Mouse (Mus musculus) MEL (cell line): ENCODE results near the gene Ogt. TPM values are rescaled to one million over a fixed set of nuclear protein-coding genes. Genes with fewer than 3 reads are reported as not detected.

Experiments used
- DNase-seq: peaks from one replicate; pipeline ENCODE4 v3.0.0; 2011; ENCODE audit warnings: low read depth, low spot score
- H3K27ac ChIP-seq: 2 replicates; pipeline ENCODE4 v1.5.1; 2012; ENCODE audit warnings: low read depth, mild to moderate bottlenecking, control low read depth, low read length, moderate library complexity; ENCODE audit not compliant: control insufficient read depth
- H3K27me3 ChIP-seq, 2 experiments: fragments of 150-350 bp in 1 of 2; sonication (generic) in 1 of 2; 2 replicates each; pipeline ENCODE4 v1.6.1; 2012; ENCODE audit warnings: low read length in 2 of 2, mild to moderate bottlenecking in 2 of 2, improper control_type of control experiment in 1 of 2, moderate library complexity in 1 of 2; ENCODE audit not compliant: insufficient read depth in 2 of 2, control insufficient read depth in 1 of 2
- H3K36me3 ChIP-seq, 2 experiments: 2 replicates each; pipeline ENCODE4 v1.6.1; 2012 to 2014; ENCODE audit warnings: low read length in 2 of 2, improper control_type of control experiment in 1 of 2, inconsistent platforms in 1 of 2, mild to moderate bottlenecking in 1 of 2; ENCODE audit not compliant: insufficient read depth in 2 of 2, control insufficient read depth in 1 of 2
- H3K4me1 ChIP-seq, 2 experiments: fragments of 150-350 bp in 1 of 2; sonication (generic) in 1 of 2; 2 replicates each; pipeline ENCODE4 v1.6.1; 2012; ENCODE audit warnings: low read length in 2 of 2, improper control_type of control experiment in 1 of 2, mild to moderate bottlenecking in 1 of 2; ENCODE audit not compliant: insufficient read depth in 2 of 2, control insufficient read depth in 1 of 2
- H3K4me3 ChIP-seq, 2 experiments: fragments of 150-350 bp in 1 of 2; sonication (generic) in 1 of 2; 2 replicates each; pipeline ENCODE4 v1.5.1; 2012; ENCODE audit warnings: low read depth in 2 of 2, low read length in 2 of 2, mild to moderate bottlenecking in 2 of 2, moderate library complexity in 2 of 2, control low read depth in 1 of 2, improper control_type of control experiment in 1 of 2; ENCODE audit not compliant: control insufficient read depth in 1 of 2, insufficient read depth in 1 of 2
- H3K79me2 ChIP-seq: 2 replicates; pipeline ENCODE4 v1.6.1; 2012; ENCODE audit warnings: mild to moderate bottlenecking, low read length, moderate library complexity; ENCODE audit not compliant: control insufficient read depth, poor library complexity, insufficient read depth
- H3K9ac ChIP-seq: 2 replicates; pipeline ENCODE4 v1.6.1; 2012; ENCODE audit warnings: low read depth, mild to moderate bottlenecking, control low read depth, low read length, moderate library complexity; ENCODE audit not compliant: control insufficient read depth, poor library complexity, severe bottlenecking
- H3K9me3 ChIP-seq: fragments of 150-350 bp; sonication (generic); replicated peaks from 2 replicates; pipeline ENCODE4 v1.6.1; 2012; ENCODE audit warnings: mild to moderate bottlenecking, low read length, improper control_type of control experiment, moderate library complexity; ENCODE audit not compliant: insufficient read depth
- BHLHE40 ChIP-seq: IDR thresholded peaks from 2 replicates; pipeline ENCODE4 v1.6.1; 2012; ENCODE audit warnings: low read depth, mild to moderate bottlenecking, inconsistent platforms, low read length, improper control_type of control experiment, borderline replicate concordance
- CHD1 ChIP-seq: IDR thresholded peaks from 2 replicates; pipeline ENCODE4 v1.6.1; 2012; ENCODE audit warnings: low read depth, mild to moderate bottlenecking, inconsistent platforms, low read length, improper control_type of control experiment
- EP300 ChIP-seq, 2 experiments: IDR thresholded peaks; 2 replicates each; pipeline ENCODE4 v1.6.1; 2011; ENCODE audit warnings: improper control_type of control experiment in 2 of 2, low read length in 2 of 2, low read depth in 1 of 2, mild to moderate bottlenecking in 1 of 2
- GATA1 ChIP-seq: IDR thresholded peaks from 2 replicates; pipeline ENCODE4 v1.6.1; 2011; ENCODE audit warnings: low read depth, low read length, improper control_type of control experiment
- HCFC1 ChIP-seq: IDR thresholded peaks from 2 replicates; pipeline ENCODE4 v1.6.1; 2012; ENCODE audit warnings: low read depth, mild to moderate bottlenecking, inconsistent platforms, low read length, improper control_type of control experiment, moderate library complexity
- KAT2A ChIP-seq: conservative IDR thresholded peaks from 2 replicates; pipeline ENCODE4 v1.6.1; 2012; ENCODE audit warnings: low read depth, low read length, improper control_type of control experiment, inconsistent platforms
- MXI1 ChIP-seq: IDR thresholded peaks from 2 replicates; pipeline ENCODE4 v1.6.1; 2011; ENCODE audit warnings: mild to moderate bottlenecking, low read depth, low read length, improper control_type of control experiment
- MYB ChIP-seq: IDR thresholded peaks from 2 replicates; pipeline ENCODE4 v1.6.1; 2011; ENCODE audit warnings: mild to moderate bottlenecking, low read depth, low read length, improper control_type of control experiment
- MYC ChIP-seq: IDR thresholded peaks from 2 replicates; pipeline ENCODE4 v1.6.1; 2011; ENCODE audit warnings: low read depth, mild to moderate bottlenecking, low read length, improper control_type of control experiment, moderate library complexity
- NELFE ChIP-seq: IDR thresholded peaks from 2 replicates; pipeline ENCODE4 v1.6.1; 2011; ENCODE audit warnings: low read depth, low read length, improper control_type of control experiment
- NRF1 ChIP-seq: IDR thresholded peaks from 2 replicates; pipeline ENCODE4 v1.6.1; 2014; ENCODE audit warnings: low read depth, mild to moderate bottlenecking, inconsistent platforms, low read length, improper control_type of control experiment, moderate library complexity; ENCODE audit not compliant: poor library complexity, insufficient read depth, severe bottlenecking
- POLR2A ChIP-seq, 2 experiments: IDR thresholded peaks; 2 replicates each; pipeline ENCODE4 v1.6.1; 2011 to 2012; ENCODE audit warnings: low read length in 2 of 2, mild to moderate bottlenecking in 2 of 2, control low read depth in 1 of 2, improper control_type of control experiment in 1 of 2, low read depth in 1 of 2, moderate library complexity in 1 of 2; ENCODE audit not compliant: control insufficient read depth in 1 of 2, insufficient read depth in 1 of 2, poor library complexity in 1 of 2
- POLR2AphosphoS5 ChIP-seq: IDR thresholded peaks from 2 replicates; pipeline ENCODE4 v1.6.1; 2012; ENCODE audit warnings: low read depth, borderline replicate concordance, mild to moderate bottlenecking, inconsistent platforms, low read length, moderate library complexity, mixed read lengths
- RAD21 ChIP-seq: IDR thresholded peaks from 2 replicates; pipeline ENCODE4 v1.6.1; 2011; ENCODE audit warnings: mild to moderate bottlenecking, low read depth, low read length, improper control_type of control experiment
- TAL1 ChIP-seq: IDR thresholded peaks from 2 replicates; pipeline ENCODE4 v1.6.1; 2012; ENCODE audit warnings: mild to moderate bottlenecking, inconsistent platforms, low read length, moderate library complexity, mixed read lengths
- TBP ChIP-seq: IDR thresholded peaks from 2 replicates; pipeline ENCODE4 v1.8.0; 2011; ENCODE audit warnings: low read depth, low read length, improper control_type of control experiment
- USF1 ChIP-seq: IDR thresholded peaks from 2 replicates; pipeline ENCODE4 v1.6.1; 2014; ENCODE audit warnings: low read depth, mild to moderate bottlenecking, inconsistent platforms, low read length, improper control_type of control experiment, moderate library complexity
- ZC3H11A ChIP-seq: IDR thresholded peaks from 2 replicates; pipeline ENCODE4 v1.6.1; 2012; ENCODE audit warnings: low read depth, mild to moderate bottlenecking, inconsistent platforms, low read length, improper control_type of control experiment
- ZKSCAN1 ChIP-seq: IDR thresholded peaks from 2 replicates; pipeline ENCODE4 v1.6.1; 2012; ENCODE audit warnings: low read depth, mild to moderate bottlenecking, inconsistent platforms, low read length, improper control_type of control experiment, moderate library complexity
- ZMIZ1 ChIP-seq: IDR thresholded peaks from 2 replicates; pipeline ENCODE4 v1.6.1; 2012; ENCODE audit warnings: low read depth, mild to moderate bottlenecking, inconsistent platforms, low read length, improper control_type of control experiment, moderate library complexity
- polyA plus RNA-seq, 2 experiments: library from polyadenylated mRNA; stranded (reverse) in 1 of 2; unstranded in 1 of 2; fragments of >175 nt in 1 of 2; fragments of >200 nt in 1 of 2; gene quantifications; 2 replicates each; pipeline versions ENCODE4 v1.2.1 to v1.2.4; 2012; ENCODE audit warnings: low replicate concordance in 2 of 2, low read depth in 1 of 2; ENCODE audit not compliant: insufficient read length in 2 of 2, insufficient read depth in 1 of 2, missing spikeins in 1 of 2
- total RNA-seq: library from RNA; depleted of rRNA; stranded (reverse); fragments of 300-350 nt; gene quantifications from 2 replicates; pipeline ENCODE4 v1.2.3, GENCODE M21; 2012; rRNA removed

Ogt gene
- total and polyA plus RNA-seq, 3 experiments = 20.2 to 41.2 TPM; not detected in 1

GRCm38 (mm10) chrX:101733288-101733687 lies 93.4 kb downstream of the Ogt start:
- Histone ChIP-seq H3K79me2 (no peaks in the 10 kb centered on the region), H3K9me3 (no peaks in the 10 kb centered on the region), H3K4me1 (peaks cover 0 to 6% of the 10 kb centered on the region in 2 experiments; a peak in 1 of 4 replicates), H3K9ac (no peak overlapping the region), H3K27ac (no peak overlapping the region), H3K27me3 (no peaks in the 10 kb centered on the region; a peak in 1 of 4 replicates), H3K36me3 (no peaks in the 10 kb centered on the region), H3K4me3 (no peak overlapping the region)
- no peak for DNase-seq
- TF ChIP-seq CHD1 (no peak), GATA1 (no peak), MYB (no peak), MYC (no peak), KAT2A (no peak), USF1 (no peak), POLR2AphosphoS5 (no peak), POLR2A (IDR thresholded peaks at IDR 0.05; ENCODE audit: control insufficient read depth in 1 of 2, insufficient read depth in 1 of 2, low read depth in 1 of 2, low read length in 2 of 2, poor library complexity in 1 of 2) (no peak), MXI1 (no peak), RAD21 (no peak), NELFE (no peak), ZMIZ1 (no peak), NRF1 (no peak), ZC3H11A (no peak), HCFC1 (no peak)

GRCm38 (mm10) chrX:101733828-101734319 lies 94.0 kb downstream of the Ogt start, which contains the start of gene Cxcr3:
Cxcr3 (minus strand) TSS chrX:101734269.
- Histone ChIP-seq H3K27ac (no peak within 1 kb of the TSS), H3K4me3 (peak within 1 kb of the TSS in 1 of 2 experiments; percentile 15; a peak in 1 of 4 replicates), H3K9me3 (no peaks in the 10 kb centered on the region), H3K36me3 (no peaks in the 10 kb centered on the region), H3K4me1 (peaks cover 0 to 6% of the 10 kb centered on the region in 2 experiments; a peak in 1 of 4 replicates), H3K9ac (no peak within 1 kb of the TSS), H3K27me3 (no peaks in the 10 kb centered on the region; a peak in 1 of 4 replicates), H3K79me2 (no peaks in the 10 kb centered on the region)
- DNase-seq = peak; percentile 46
- TF ChIP-seq BHLHE40 (peak; percentile 48; the same call in 1 of the 2 replicates), TAL1 (no peak), EP300 (IDR thresholded peaks at IDR 0.05; ENCODE audit: low read depth in 1 of 2, low read length in 2 of 2) (0 out of 4 replicates have a peak, but pooled peaks of 1 of the 2 experiments have one; percentile 13), TBP (no peak), ZKSCAN1 (no peak)
- TF ChIP-seq, all 39 proteins: peak for 2

Other genes with a start within 250 kb of the Ogt start
- 20.7 and 26.7 TPM in 2 replicates for gene Zmym3, start 219.2 kb upstream of the Ogt start, total RNA-seq
- 10 to 100 TPM in 1 of 2 experiments, not detected in 1; 42.9 TPM for gene Zmym3, start 219.2 kb upstream of the Ogt start, polyA plus RNA-seq
- gene Nono, start 210.7 kb upstream of the Ogt start, total RNA-seq = 287 and 304 TPM in 2 replicates
- gene Nono, start 210.7 kb upstream of the Ogt start, polyA plus RNA-seq = 100 to 1,000 TPM in 1 of 2 experiments, not detected in 1; 442 TPM
- 0.49 and 0.62 TPM in 2 replicates for gene Itgb1bp2, start 191.0 kb upstream of the Ogt start, total RNA-seq
- gene Itgb1bp2, start 191.0 kb upstream of the Ogt start, polyA plus RNA-seq = under 1 TPM in 1 of 2 experiments, not detected in 1; 0.77 TPM
- 33.1 and 37.8 TPM in 2 replicates for gene Taf1, start 107.3 kb upstream of the Ogt start, total RNA-seq
- 10 to 100 TPM; 52.3 to 81.2 TPM for gene Taf1, start 107.3 kb upstream of the Ogt start, polyA plus RNA-seq
- not detected in 2 replicates for gene Cxcr3, start 94.2 kb downstream of the Ogt start, total RNA-seq
- gene Cxcr3, start 94.2 kb downstream of the Ogt start, polyA plus RNA-seq = under 1 TPM in 1 of 2 experiments, not detected in 1; 0.04 TPM
- gene Gm4779, start 154.4 kb downstream of the Ogt start, total RNA-seq = not detected in 2 replicates
- gene Gm4779, start 154.4 kb downstream of the Ogt start, polyA plus RNA-seq = not detected
- gene 8030474K03Rik, start 154.6 kb downstream of the Ogt start, total RNA-seq = not detected in 2 replicates
- not detected for gene 8030474K03Rik, start 154.6 kb downstream of the Ogt start, polyA plus RNA-seq
- gene Nhsl2, start 209.3 kb downstream of the Ogt start, total RNA-seq = 0.03 and 0.23 TPM in 2 replicates
- under 1 TPM in 1 of 2 experiments, not detected in 1; 0.01 TPM for gene Nhsl2, start 209.3 kb downstream of the Ogt start, polyA plus RNA-seq